In the genomic region with DNA sequence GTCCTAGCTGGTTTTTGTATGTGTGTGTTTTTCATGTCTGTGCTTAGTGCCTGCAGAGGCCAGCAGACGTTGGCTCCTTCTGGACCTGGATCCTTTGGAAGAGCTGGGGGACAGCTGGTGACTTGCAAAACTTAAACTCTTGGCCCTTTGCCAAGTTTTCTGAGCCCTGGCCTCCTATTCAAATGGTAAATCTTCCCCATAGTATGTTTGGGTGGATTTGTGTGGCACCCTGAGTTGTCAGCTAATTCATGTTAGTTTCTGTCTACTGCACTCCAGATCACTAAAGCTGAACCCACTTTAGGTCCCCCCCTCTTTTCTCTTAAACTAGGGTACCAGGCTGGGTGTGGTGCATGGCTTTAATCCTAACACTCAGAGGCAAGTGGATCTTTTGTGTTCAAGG, we compare ENCODE assay signal across 12 mouse cellular contexts. TPM values are rescaled to one million over a fixed set of nuclear protein-coding genes. Genes with fewer than 3 reads are reported as not detected.
DNase-seq lines count a peak whose midpoint lies in the region; ATAC-seq lines count a peak whose summit lies in the region.
"Had no signal": no experiment of that assay in that cellular context is flagged by ENCODE, and none has a peak within 500 bp of the region (broad histone marks: within the 10 kb centered on the region; RNA-seq: fewer than 3 reads in every experiment).

No protein-coding gene starts in this region.

- no peak overlapping the region for H3K4me3 ChIP-seq in neural tube, embryonic 11.5 days (ENCODE audit: low read depth, low read length)
- no peak overlapping the region for H3K4me3 ChIP-seq in hindbrain, embryonic 12.5 days
- H3K4me3 ChIP-seq: stomach, embryonic 15.5 days had no signal

- ATAC-seq in neural tube, embryonic 11.5 days (ENCODE audit: insufficient read depth, low FRiP score, low TSS enrichment): peak; percentile 51; the same call in 1 of the 2 replicates
- ATAC-seq in hindbrain, embryonic 12.5 days (ENCODE audit: low FRiP score): peak; percentile 39
- no peak for ATAC-seq in activated CD4-positive, CD25-positive, alpha-beta regulatory T cell, adult 4 months

- no peaks in the 10 kb centered on the region for H3K27me3 ChIP-seq in neural tube, embryonic 11.5 days (ENCODE audit: control insufficient read depth, insufficient read depth, low read length)
- H3K27me3 ChIP-seq in hindbrain, embryonic 12.5 days: no peaks in the 10 kb centered on the region
- H3K27me3 ChIP-seq: stomach, embryonic 15.5 days had no signal

- DNase-seq in cerebellum, postnatal 10 days: peak; percentile 74 to 81
- no peak for DNase-seq in cerebellum, adult 11 months
- DNase-seq in neural tube, embryonic 11.5 days (ENCODE audit: low spot score): no peak
- DNase-seq in neural tube, embryonic 10.5 days (ENCODE audit: extremely low spot score, low spot score): no peak
- peak; percentile 35 for DNase-seq in retina, embryonic 14.5 days (ENCODE audit: low spot score)
- no peak for DNase-seq in embryo, embryonic 10 days (ENCODE audit: low spot score)
- DNase-seq: cerebellum, adult 18-20 months had no signal

- 0 out of 2 replicates have a peak overlapping the region, but pooled peaks have one; percentile 46 for H3K27ac ChIP-seq in neural tube, embryonic 11.5 days (ENCODE audit: low read depth, low read length)
- peak overlapping the region; percentile 40 for H3K27ac ChIP-seq in hindbrain, embryonic 12.5 days
- H3K27ac ChIP-seq: stomach, embryonic 15.5 days had no signal

- no peaks in the 10 kb centered on the region for H3K4me1 ChIP-seq in neural tube, embryonic 11.5 days (ENCODE audit: control insufficient read depth, insufficient read depth, low read length)
- peaks cover 3% of the 10 kb centered on the region; the same call in 1 of the 2 replicates for H3K4me1 ChIP-seq in hindbrain, embryonic 12.5 days

- 53% methylated on average over 1 of the region's 1 CpGs for WGBS in neural tube, embryonic 11.5 days
- WGBS in hindbrain, embryonic 12.5 days: 21% methylated on average over 1 of the region's 1 CpGs

- H3K9ac ChIP-seq in neural tube, embryonic 11.5 days (ENCODE audit: low read length): no peak overlapping the region
- no peak overlapping the region for H3K9ac ChIP-seq in hindbrain, embryonic 12.5 days
- H3K9ac ChIP-seq: stomach, embryonic 15.5 days had no signal

- no peaks in the 10 kb centered on the region for H3K9me3 ChIP-seq in neural tube, embryonic 11.5 days (ENCODE audit: control insufficient read depth, low read length)
- no peaks in the 10 kb centered on the region for H3K9me3 ChIP-seq in hindbrain, embryonic 12.5 days (replicated peaks)
- H3K9me3 ChIP-seq: stomach, embryonic 15.5 days had no signal

- no peaks in the 10 kb centered on the region; the same call in 1 of the 2 replicates for H3K36me3 ChIP-seq in neural tube, embryonic 11.5 days (ENCODE audit: control insufficient read depth, insufficient read depth, low read length)
- peaks cover 46% of the 10 kb centered on the region for H3K36me3 ChIP-seq in hindbrain, embryonic 12.5 days

- H3K4me2 ChIP-seq in neural tube, embryonic 11.5 days (ENCODE audit: low read depth): no peak overlapping the region
- no peak overlapping the region for H3K4me2 ChIP-seq in hindbrain, embryonic 12.5 days (replicated peaks)
- H3K4me2 ChIP-seq: stomach, embryonic 15.5 days had no signal

RNA-seq across cellular contexts. Expression of a gene that starts 8.3 kb away (rescaled TPM):
- 7.1 and 7.2 TPM in 2 replicates for polyA plus RNA-seq in neural tube, embryonic 11.5 days (2014; fragmentation: Nextera tagmentation; extraction: Ambion mirVana)
- 14.6 and 18.8 TPM in 2 replicates for polyA plus RNA-seq in hindbrain, embryonic 12.5 days (2016; fragmentation: Nextera tagmentation; extraction: Ambion mirVana)
- 10 to 100 TPM; 28.7 to 52.4 TPM for polyA plus RNA-seq in activated CD4-positive, CD25-positive, alpha-beta regulatory T cell, adult 4 months (2017; shearing (Covaris generic))

RNA-seq across cellular contexts. Expression of a gene that starts 10.9 kb away (rescaled TPM):
- 0.28 TPM in 1 of 2 replicates, not detected in the other for polyA plus RNA-seq in neural tube, embryonic 11.5 days (2014; fragmentation: Nextera tagmentation; extraction: Ambion mirVana)
- polyA plus RNA-seq in hindbrain, embryonic 12.5 days (2016; fragmentation: Nextera tagmentation; extraction: Ambion mirVana): not detected in 2 replicates
- under 1 TPM in 1 of 2 experiments, not detected in 1; 0.73 TPM for polyA plus RNA-seq in activated CD4-positive, CD25-positive, alpha-beta regulatory T cell, adult 4 months (2017; shearing (Covaris generic))
- polyA plus RNA-seq: heart, embryonic 16.5 days; liver, embryonic 16.5 days; stomach, embryonic 15.5 days had no signal

RNA-seq across cellular contexts. Expression of a gene that starts 16.7 kb away (rescaled TPM):
- polyA plus RNA-seq in neural tube, embryonic 11.5 days (2014; fragmentation: Nextera tagmentation; extraction: Ambion mirVana): 5.2 and 5.6 TPM in 2 replicates
- 4.5 and 4.6 TPM in 2 replicates for polyA plus RNA-seq in hindbrain, embryonic 12.5 days (2016; fragmentation: Nextera tagmentation; extraction: Ambion mirVana)
- 1 to 10 TPM; 4.0 to 5.5 TPM for polyA plus RNA-seq in activated CD4-positive, CD25-positive, alpha-beta regulatory T cell, adult 4 months (2017; shearing (Covaris generic))

RNA-seq across cellular contexts. Expression of a gene that starts 18.9 kb away (rescaled TPM):
- 15.3 and 16.2 TPM in 2 replicates for polyA plus RNA-seq in neural tube, embryonic 11.5 days (2014; fragmentation: Nextera tagmentation; extraction: Ambion mirVana)
- polyA plus RNA-seq in hindbrain, embryonic 12.5 days (2016; fragmentation: Nextera tagmentation; extraction: Ambion mirVana): 17.8 and 18.8 TPM in 2 replicates
- polyA plus RNA-seq in activated CD4-positive, CD25-positive, alpha-beta regulatory T cell, adult 4 months (2017; shearing (Covaris generic)): 10 to 100 TPM; 21.5 to 21.6 TPM

RNA-seq across cellular contexts. Expression of a gene that starts 29.8 kb away (rescaled TPM):
- 3.6 and 4.6 TPM in 2 replicates for polyA plus RNA-seq in neural tube, embryonic 11.5 days (2014; fragmentation: Nextera tagmentation; extraction: Ambion mirVana)
- polyA plus RNA-seq in hindbrain, embryonic 12.5 days (2016; fragmentation: Nextera tagmentation; extraction: Ambion mirVana): 33.4 and 35.6 TPM in 2 replicates
- polyA plus RNA-seq in activated CD4-positive, CD25-positive, alpha-beta regulatory T cell, adult 4 months (2017; shearing (Covaris generic)): under 1 TPM in 1 of 2 experiments, not detected in 1; 0.13 TPM

Comparison
In these comparisons a context has a peak if more than half of its experiments do, and no peak if none do; other contexts are left out.
1. DNase-seq: peak in cerebellum, postnatal 10 days (2 of 2) and retina, embryonic 14.5 days (single experiment); none in cerebellum, adult 11 months (single experiment), neural tube, embryonic 11.5 days (single experiment), neural tube, embryonic 10.5 days (single experiment) and embryo, embryonic 10 days (single experiment).